Mouse (Mus musculus) kidney, adult 2 months (tissue): ENCODE measurements around the gene Wbp2nl.

ENCODE experiments used
- CTCF ChIP-seq: fragments of 200-500 bp; conservative IDR thresholded peaks from 2 replicates; pipeline ENCODE4 v1.5.1; 2011; ENCODE audit warnings: low read depth, mild to moderate bottlenecking, control low read depth, low read length, moderate library complexity, mixed read lengths; ENCODE audit not compliant: insufficient read depth, insufficient read length
- POLR2A ChIP-seq: fragments of 200-500 bp; IDR thresholded peaks from one replicate; pipeline ENCODE4 v1.6.1; 2011; ENCODE audit warnings: low read depth, low read length, control low read depth

DNA sequence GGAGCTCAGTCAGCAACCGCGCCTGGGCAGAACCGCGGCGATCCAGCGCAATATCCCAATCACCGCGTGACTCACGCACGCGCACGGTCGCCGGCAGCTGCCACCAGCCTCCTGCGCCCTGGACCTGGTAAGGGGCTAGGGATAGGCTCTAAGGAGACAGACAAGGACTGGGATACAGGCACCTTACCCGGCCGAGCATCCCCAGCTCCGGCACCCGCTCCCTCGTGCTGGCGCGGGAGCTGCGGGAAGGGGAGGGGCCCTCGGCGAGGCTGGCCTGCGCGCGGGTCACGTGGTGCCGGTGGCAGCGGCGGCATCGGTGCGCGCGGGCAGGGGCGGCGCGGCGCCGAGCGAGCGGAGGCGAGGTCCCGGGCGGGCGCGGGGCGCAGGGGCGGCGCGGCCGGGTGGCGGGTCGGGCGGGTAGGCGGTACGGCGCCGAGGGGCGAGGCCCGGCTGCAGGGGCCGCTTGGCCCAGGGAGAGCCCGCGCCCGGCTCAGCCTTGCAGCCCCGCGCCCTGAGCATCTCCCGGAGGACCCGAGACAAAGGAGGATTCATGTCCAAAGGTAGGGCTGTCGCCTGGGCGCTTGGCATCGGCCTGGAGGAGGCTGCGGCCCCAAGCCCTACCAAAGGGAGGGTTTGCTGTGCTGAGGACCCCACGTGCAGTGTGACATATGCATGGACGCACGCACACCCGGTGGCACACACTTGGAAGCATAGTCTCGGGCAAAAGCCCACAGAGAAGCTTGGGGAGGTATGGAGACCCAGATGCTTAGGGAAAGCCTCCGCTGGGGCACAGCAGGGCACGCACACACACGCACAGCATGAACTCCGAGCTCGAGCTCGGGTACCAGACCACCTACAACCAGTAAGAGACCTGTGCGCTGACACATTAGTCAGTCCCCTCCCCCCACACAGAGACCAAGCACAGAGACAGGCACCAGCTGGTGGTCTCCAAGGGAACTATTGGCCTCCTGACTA, 23.5 kb upstream of the Wbp2nl start:
- TF ChIP-seq CTCF: no peak
- TF ChIP-seq POLR2A: no peak
